ENCODE assay signal across 8 mouse cellular contexts in genomic region chr6:5442316-5443085, GRCm38 (mm10). TPM values are rescaled to one million over a fixed set of nuclear protein-coding genes. Genes with fewer than 3 reads are reported as not detected.
A peak's percentile ranks its signal among the peaks of the same experiment; 100 is the strongest.
DNase-seq lines count a peak whose midpoint lies in the region; ATAC-seq and TF ChIP-seq lines count a peak whose summit lies in the region.

No protein-coding gene starts in this region.

- H3K79me2 ChIP-seq in myocyte (ENCODE audit: control insufficient read depth, insufficient read depth) = no peaks in the 10 kb centered on the region

- no peaks in the 10 kb centered on the region for H3K27me3 ChIP-seq in forebrain, embryonic 16.5 days (replicated peaks; ENCODE audit: control insufficient read depth, insufficient read depth, low read length)
- no peaks in the 10 kb centered on the region for H3K27me3 ChIP-seq in hindbrain, embryonic 14.5 days (ENCODE audit: control insufficient read depth, insufficient read depth, low read length)
- no peaks in the 10 kb centered on the region for H3K27me3 ChIP-seq in limb, embryonic 11.5 days (ENCODE audit: control insufficient read depth, insufficient read depth, low read length)
- no peaks in the 10 kb centered on the region for H3K27me3 ChIP-seq in myocyte (ENCODE audit: control insufficient read depth, insufficient read depth, insufficient read length)

- H3ac ChIP-seq in myocyte (ENCODE audit: control insufficient read depth, insufficient read length) = no peak overlapping the region

- no peak overlapping the region for H3K27ac ChIP-seq in forebrain, embryonic 16.5 days (ENCODE audit: low read length)
- H3K27ac ChIP-seq in hindbrain, embryonic 14.5 days = no peak overlapping the region
- H3K27ac ChIP-seq in limb, embryonic 11.5 days (replicated peaks; ENCODE audit: low read depth, low read length) = no peak overlapping the region

- no peaks in the 10 kb centered on the region for H3K36me3 ChIP-seq in forebrain, embryonic 16.5 days (ENCODE audit: control insufficient read depth, insufficient read depth)
- no peaks in the 10 kb centered on the region for H3K36me3 ChIP-seq in hindbrain, embryonic 14.5 days (replicated peaks; ENCODE audit: control insufficient read depth, insufficient read depth)
- H3K36me3 ChIP-seq in limb, embryonic 11.5 days (ENCODE audit: control insufficient read depth, insufficient read depth, low read length) = no peaks in the 10 kb centered on the region
- no peaks in the 10 kb centered on the region for H3K36me3 ChIP-seq in myocyte (ENCODE audit: control insufficient read depth, insufficient read depth)

- no peak overlapping the region for H3K4me2 ChIP-seq in forebrain, embryonic 16.5 days (ENCODE audit: low read length)
- H3K4me2 ChIP-seq in hindbrain, embryonic 14.5 days (replicated peaks) = 0 out of 2 replicates have a peak overlapping the region, but pooled peaks have one; percentile 12
- no peak overlapping the region for H3K4me2 ChIP-seq in limb, embryonic 11.5 days (ENCODE audit: low read depth, severe bottlenecking)
- peak overlapping the region; percentile 70 for H3K4me2 ChIP-seq in myocyte (ENCODE audit: low read depth)

- H3K4me3 ChIP-seq in forebrain, embryonic 16.5 days (replicated peaks; ENCODE audit: low read length) = no peak overlapping the region
- H3K4me3 ChIP-seq in hindbrain, embryonic 14.5 days (replicated peaks; ENCODE audit: low read length) = no peak overlapping the region
- H3K4me3 ChIP-seq in limb, embryonic 11.5 days (ENCODE audit: low read depth, low read length) = no peak overlapping the region
- no peak overlapping the region for H3K4me3 ChIP-seq in myocyte

- WGBS in forebrain, embryonic 16.5 days = 12% methylated on average over 13 of the region's 14 CpGs
- WGBS in hindbrain, embryonic 14.5 days = 16% methylated on average over 13 of the region's 14 CpGs
- WGBS in limb, embryonic 11.5 days = 4% methylated on average over 14 of the region's 14 CpGs

- no peak for TF ChIP-seq POLR2A in myocyte (IDR thresholded peaks at IDR 0.05; ENCODE audit: insufficient read length, low read depth)

- no peak for DNase-seq in frontal cortex, postnatal 10 days (ENCODE audit: low spot score in 2 of 2)
- peak; percentile 50 for DNase-seq in adrenal gland, postnatal 10 days
- DNase-seq in hindbrain, embryonic 14.5 days (ENCODE audit: low spot score) = peak; percentile 29
- DNase-seq in limb, embryonic 11.5 days (ENCODE audit: low spot score) = peak; percentile 39
- DNase-seq in cerebellum, adult 9-11 months = no peak

- peaks cover 11% of the 10 kb centered on the region; the same call in 1 of the 2 replicates for H3K4me1 ChIP-seq in forebrain, embryonic 16.5 days (replicated peaks; ENCODE audit: control insufficient read depth, insufficient read depth, low read length)
- peaks cover 5% of the 10 kb centered on the region for H3K4me1 ChIP-seq in hindbrain, embryonic 14.5 days (replicated peaks; ENCODE audit: control insufficient read depth, insufficient read depth, low read length)
- 0 out of 2 replicates have a peak, but pooled peaks cover 3% of the 10 kb centered on the region for H3K4me1 ChIP-seq in limb, embryonic 11.5 days (ENCODE audit: control insufficient read depth, insufficient read depth, low read length)

- ATAC-seq in frontal cortex, adult (ENCODE audit: low TSS enrichment) = peak; percentile 89
- ATAC-seq in forebrain, embryonic 16.5 days = 0 out of 2 replicates have a peak, but pooled peaks have one; percentile 59
- peak; percentile 14; the same call in 1 of the 2 replicates for ATAC-seq in hindbrain, embryonic 14.5 days (ENCODE audit: low FRiP score)
- ATAC-seq in limb, embryonic 11.5 days (ENCODE audit: insufficient number of reproducible peaks, low FRiP score, low TSS enrichment, low read depth) = peak; percentile 60; the same call in 1 of the 2 replicates

- H3K9ac ChIP-seq in forebrain, embryonic 16.5 days (replicated peaks; ENCODE audit: low read depth, low read length) = no peak overlapping the region
- H3K9ac ChIP-seq in hindbrain, embryonic 14.5 days = no peak overlapping the region
- H3K9ac ChIP-seq in limb, embryonic 11.5 days (ENCODE audit: low read length) = no peak overlapping the region

- no peaks in the 10 kb centered on the region for H3K9me3 ChIP-seq in forebrain, embryonic 16.5 days (ENCODE audit: control insufficient read depth, low read length)
- H3K9me3 ChIP-seq in hindbrain, embryonic 14.5 days (ENCODE audit: control insufficient read depth, low read length) = no peaks in the 10 kb centered on the region
- no peaks in the 10 kb centered on the region for H3K9me3 ChIP-seq in limb, embryonic 11.5 days (ENCODE audit: control insufficient read depth, low read length)

TF ChIP-seq in myocyte, 11 proteins besides CTCF, POLR2A, EP300 and RAD21:
- no peak for TF ChIP-seq SRF (IDR thresholded peaks at IDR 0.05; ENCODE audit: control insufficient read depth, insufficient read length, low read depth)
- no peak for TF ChIP-seq REST (IDR thresholded peaks at IDR 0.05; ENCODE audit: insufficient read depth, insufficient read length)
- TF ChIP-seq MYOD1 (IDR thresholded peaks at IDR 0.05; ENCODE audit: control insufficient read depth in 1 of 3, insufficient read length in 2 of 3, low read depth in 2 of 3) = peak in 2 of 3 experiments; percentile 39 to 74
- peak in 1 of 3 experiments; percentile 21 for TF ChIP-seq MYOG (IDR thresholded peaks at IDR 0.05; ENCODE audit: control insufficient read depth in 1 of 3, insufficient read depth in 1 of 3, insufficient read length in 2 of 3, low read depth in 2 of 3)
- no peak for TF ChIP-seq USF1 (IDR thresholded peaks at IDR 0.05; ENCODE audit: low read depth)
- TF ChIP-seq TCF12 (IDR thresholded peaks at IDR 0.05; ENCODE audit: insufficient read depth, poor library complexity, severe bottlenecking) = peak; percentile 1
TF ChIP-seq in myocyte: peak in this region for 3.

RNA-seq across cellular contexts. Expression of gene Pdk4, which starts 53.6 kb away (rescaled TPM):
- total RNA-seq in adrenal gland, postnatal 10 days (2021) = 100 to 1,000 TPM; 616 to 745 TPM
- 1.6 and 2.2 TPM in 2 replicates for polyA plus RNA-seq in forebrain, embryonic 16.5 days (2015; fragmentation: Nextera tagmentation; extraction: Ambion mirVana)
- 1.8 and 2.9 TPM in 2 replicates for polyA plus RNA-seq in hindbrain, embryonic 14.5 days (2014; fragmentation: Nextera tagmentation; extraction: Ambion mirVana)
- 0.98 and 1.1 TPM in 2 replicates for polyA plus RNA-seq in limb, embryonic 11.5 days (2014; fragmentation: Nextera tagmentation; extraction: Ambion mirVana)
- 5.3 TPM for polyA plus RNA-seq in myocyte (2012; fragmentation: generic; extraction: Trizol)

RNA-seq across cellular contexts. Expression of gene Asb4, which starts 59.3 kb away (rescaled TPM):
- total RNA-seq in adrenal gland, postnatal 10 days (2021) = 1 to 10 TPM; 6.0 to 6.3 TPM
- polyA plus RNA-seq in forebrain, embryonic 16.5 days (2015; fragmentation: Nextera tagmentation; extraction: Ambion mirVana) = 10.8 and 16.4 TPM in 2 replicates
- polyA plus RNA-seq in hindbrain, embryonic 14.5 days (2014; fragmentation: Nextera tagmentation; extraction: Ambion mirVana) = 17.1 and 18.7 TPM in 2 replicates
- polyA plus RNA-seq in limb, embryonic 11.5 days (2014; fragmentation: Nextera tagmentation; extraction: Ambion mirVana) = 366 and 372 TPM in 2 replicates
- polyA plus RNA-seq in myocyte (2012; fragmentation: generic; extraction: Trizol) = 0.01 TPM

Comparison
In these comparisons a context has a peak if more than half of its experiments do, and no peak if none do; other contexts are left out.
1. ATAC-seq: peak in every context shown above with its lines; median percentile 89 in frontal cortex, adult; 60 in limb, embryonic 11.5 days; 59 in forebrain, embryonic 16.5 days; 14 in hindbrain, embryonic 14.5 days.
2. DNase-seq: peak in adrenal gland, postnatal 10 days (single experiment), hindbrain, embryonic 14.5 days (single experiment) and limb, embryonic 11.5 days (single experiment); none in frontal cortex, postnatal 10 days (0 of 2) and cerebellum, adult 9-11 months (single experiment).
3. H3K4me2 ChIP-seq: peak in hindbrain, embryonic 14.5 days (single experiment) and myocyte (single experiment); none in forebrain, embryonic 16.5 days (single experiment) and limb, embryonic 11.5 days (single experiment).
4. RNA of gene Asb4, which starts 59.3 kb away (polyA plus RNA-seq): 366 to 372 TPM in limb, embryonic 11.5 days; 17.1 to 18.7 TPM in hindbrain, embryonic 14.5 days, 10.8 to 16.4 TPM in forebrain, embryonic 16.5 days and 0.01 TPM in myocyte (single experiment); every median in the first group is over 10 times any median in the second.